Mouse (Mus musculus): ENCODE data around the gene Fbp2.

Gene Fbp2

GRCm38 (mm10) chr13:62857941-62858915 lies at the start of gene Fbp2:
Gene Fbp2 (minus strand): TSS chr13:62858422.
- no peak for DNase-seq (ENCODE audit: low spot score in 2 of 2)

- no peak for DNase-seq (ENCODE audit: low spot score in 2 of 2)
These were observed 49.4 kb upstream of the Fbp2 start for GRCm38 (mm10) chr13:62907527-62908162.

- no peak for DNase-seq (ENCODE audit: low spot score in 2 of 2)
These were observed 42.9 kb upstream of the Fbp2 start for GRCm38 (mm10) chr13:62901139-62901538.

GRCm38 (mm10) chr13:62897927-62898646 lies 39.9 kb upstream of the Fbp2 start:
- DNase-seq (ENCODE audit: low spot score in 2 of 2), result no peak

- DNase-seq (ENCODE audit: low spot score in 2 of 2), result no peak
These were observed 35.0 kb upstream of the Fbp2 start for GRCm38 (mm10) chr13:62893044-62893842.

- DNase-seq (ENCODE audit: low spot score in 2 of 2), result no peak
These were observed 31.1 kb upstream of the Fbp2 start for GRCm38 (mm10) chr13:62889311-62889710.

- DNase-seq (ENCODE audit: low spot score in 2 of 2), result no peak
These were observed 29.7 kb upstream of the Fbp2 start, which contains the start of gene Fbp1 for GRCm38 (mm10) chr13:62887712-62888441. Gene Fbp1 (minus strand): TSS chr13:62888282.

GRCm38 (mm10) chr13:62884536-62884935 lies 26.3 kb upstream of the Fbp2 start:
- no peak for DNase-seq (ENCODE audit: low spot score in 2 of 2)

- no peak for DNase-seq (ENCODE audit: low spot score in 2 of 2)
These were observed 25.7 kb upstream of the Fbp2 start for GRCm38 (mm10) chr13:62883925-62884324.

- no peak for DNase-seq (ENCODE audit: low spot score in 2 of 2)
These were observed 25.2 kb upstream of the Fbp2 start for GRCm38 (mm10) chr13:62883436-62883835.

- DNase-seq (ENCODE audit: low spot score in 2 of 2), result no peak
These were observed 24.6 kb upstream of the Fbp2 start for GRCm38 (mm10) chr13:62882856-62883255.

- DNase-seq (ENCODE audit: low spot score in 2 of 2), result no peak
These were observed 23.1 kb upstream of the Fbp2 start for GRCm38 (mm10) chr13:62881336-62881735.

- DNase-seq (ENCODE audit: low spot score in 2 of 2), result peak; percentile 53 to 58
These were observed 21.8 kb upstream of the Fbp2 start for GRCm38 (mm10) chr13:62879831-62880615.

GRCm38 (mm10) chr13:62879411-62879810 lies 21.2 kb upstream of the Fbp2 start:
- no peak for DNase-seq (ENCODE audit: low spot score in 2 of 2)

GRCm38 (mm10) chr13:62877247-62877646 lies 19.0 kb upstream of the Fbp2 start:
- DNase-seq (ENCODE audit: low spot score in 2 of 2), result no peak

- DNase-seq (ENCODE audit: low spot score in 2 of 2), result no peak
These were observed 17.9 kb upstream of the Fbp2 start for GRCm38 (mm10) chr13:62876111-62876510.

- no peak for DNase-seq (ENCODE audit: low spot score in 2 of 2)
These were observed 14.0 kb upstream of the Fbp2 start for GRCm38 (mm10) chr13:62872252-62872651.

GRCm38 (mm10) chr13:62870605-62871004 lies 12.4 kb upstream of the Fbp2 start:
- no peak for DNase-seq (ENCODE audit: low spot score in 2 of 2)

- no peak for DNase-seq (ENCODE audit: low spot score in 2 of 2)
These were observed 8.6 kb upstream of the Fbp2 start for GRCm38 (mm10) chr13:62866817-62867216.
